Mouse (Mus musculus): ENCODE measurements around the gene Pde2a.
"Not testable (repeated sequence)": the region's sequence is repeated elsewhere in the genome, so short reads cannot be mapped to it uniquely, and the experiment has no call there.

The Pde2a gene

DNA sequence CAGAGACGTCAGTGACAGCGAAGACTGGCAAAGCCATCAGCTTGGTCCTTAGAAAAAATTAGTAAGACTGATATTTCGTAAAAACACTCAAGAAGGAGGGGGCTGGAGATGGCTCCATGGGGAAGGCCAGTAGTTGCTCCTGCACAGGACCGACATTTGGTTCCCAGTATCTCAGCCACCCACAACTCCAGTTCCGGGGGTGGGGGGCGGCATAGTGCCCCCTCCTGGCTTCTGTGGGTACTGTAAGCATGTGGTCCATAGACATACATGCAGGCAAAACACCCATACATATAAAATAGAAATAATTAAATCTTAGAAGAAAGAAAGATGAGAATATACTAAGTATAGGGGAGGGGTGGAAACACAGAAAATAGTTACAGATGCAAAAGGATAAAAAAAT, 95.0 kb downstream of the Pde2a start:
- no peak for DNase-seq (ENCODE audit: low read depth)

DNA sequence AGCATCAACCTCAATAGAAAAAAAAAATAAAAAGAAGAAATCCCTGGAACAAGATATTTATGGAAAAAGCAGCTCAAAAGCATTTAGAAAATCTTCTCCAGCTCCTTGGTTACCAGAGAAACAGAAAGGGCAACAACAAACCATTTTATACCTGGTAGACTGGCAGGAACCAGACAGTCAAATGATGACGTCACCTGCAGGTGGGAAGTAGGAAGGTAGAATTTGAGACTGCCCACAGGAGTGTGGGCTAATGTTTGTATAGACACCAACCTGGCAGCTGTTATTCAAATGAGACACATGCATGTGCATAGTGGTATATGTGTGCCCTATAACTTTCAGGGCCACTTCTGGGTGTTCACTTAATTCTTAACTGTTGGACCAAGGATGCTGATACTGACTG, 100.2 kb downstream of the Pde2a start:
- DNase-seq (ENCODE audit: low read depth): no peak

DNA sequence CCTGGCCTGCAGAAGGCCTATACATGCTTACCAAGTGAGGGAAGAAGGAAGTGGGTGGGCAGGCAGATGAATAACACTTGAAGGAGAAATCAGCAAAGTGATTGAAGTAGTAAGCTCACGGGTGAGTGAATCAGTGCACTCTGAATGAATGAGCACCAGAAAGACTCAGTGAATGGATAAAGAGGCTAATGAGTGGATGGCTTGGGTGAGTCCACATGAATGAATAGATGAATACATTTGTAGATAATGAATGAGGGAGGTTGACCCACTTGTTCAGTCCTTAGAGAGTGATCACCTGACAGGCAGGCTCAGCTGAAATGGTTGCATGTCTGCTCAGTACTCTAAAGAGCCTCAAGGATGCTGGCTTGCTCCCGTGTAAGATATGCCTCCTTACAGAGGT, 101.7 kb downstream of the Pde2a start:
- DNase-seq (ENCODE audit: low read depth): no peak

DNA sequence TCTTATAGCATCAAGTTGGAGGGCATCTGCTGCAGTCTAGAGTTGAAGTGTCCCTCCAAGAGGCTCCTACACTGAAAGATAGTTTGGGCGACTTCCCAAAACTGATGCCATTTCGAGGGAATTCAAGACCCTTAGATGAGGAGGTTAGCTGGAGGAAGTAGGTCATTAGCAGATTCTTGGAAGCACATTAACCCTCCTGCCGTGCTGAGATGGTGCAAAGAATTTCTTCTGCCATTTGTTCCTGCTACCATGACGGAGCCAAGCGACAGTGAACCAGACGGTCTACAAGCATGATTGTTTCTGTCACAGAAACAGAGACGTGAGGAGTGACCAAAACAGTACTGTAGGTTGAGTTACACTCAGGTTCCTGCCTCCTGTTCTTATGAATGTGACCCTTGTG, 105.0 kb downstream of the Pde2a start:
- no peak for DNase-seq (ENCODE audit: low read depth)

DNA sequence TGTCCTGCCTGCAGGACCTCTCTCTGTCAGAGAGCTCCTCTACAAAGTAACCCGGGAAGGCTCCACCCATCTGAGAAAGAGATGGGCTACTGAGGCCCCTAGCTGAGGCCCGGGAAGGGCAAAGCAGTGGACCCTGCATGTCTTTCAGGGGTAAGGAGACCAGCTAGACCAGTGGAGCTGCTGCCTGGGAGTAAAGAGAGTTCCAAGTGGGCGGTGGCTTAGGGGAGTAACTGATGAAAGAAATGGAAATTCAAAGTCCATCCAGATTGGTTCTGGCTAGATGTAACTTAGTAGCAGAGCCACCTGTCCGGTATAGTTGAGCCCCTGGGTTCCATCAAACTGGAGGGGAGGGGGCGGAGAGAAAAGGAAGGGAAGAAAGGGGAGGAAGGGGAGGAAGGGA, 112.9 kb downstream of the Pde2a start:
- no peak for DNase-seq (ENCODE audit: low read depth)

DNA sequence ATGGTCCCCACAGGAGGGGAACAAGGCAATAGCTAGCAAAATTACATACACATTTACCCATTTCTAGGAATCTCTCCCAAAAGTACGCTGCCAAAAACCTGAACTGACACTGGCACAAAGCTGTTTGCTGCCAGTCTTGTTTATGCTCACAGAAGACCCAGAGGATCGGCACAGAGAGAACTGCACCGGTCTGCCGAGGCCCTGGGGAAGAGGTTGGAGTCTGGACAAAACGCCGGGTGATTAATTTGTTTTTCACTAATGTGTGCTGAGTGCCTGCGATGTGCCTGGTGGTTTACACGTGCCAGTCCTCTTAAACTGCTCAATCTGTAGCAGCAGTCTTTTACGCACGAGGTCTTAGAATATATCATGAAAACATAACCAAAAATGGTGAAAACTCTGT, 113.6 kb downstream of the Pde2a start:
- DNase-seq (ENCODE audit: low read depth): no peak

DNA sequence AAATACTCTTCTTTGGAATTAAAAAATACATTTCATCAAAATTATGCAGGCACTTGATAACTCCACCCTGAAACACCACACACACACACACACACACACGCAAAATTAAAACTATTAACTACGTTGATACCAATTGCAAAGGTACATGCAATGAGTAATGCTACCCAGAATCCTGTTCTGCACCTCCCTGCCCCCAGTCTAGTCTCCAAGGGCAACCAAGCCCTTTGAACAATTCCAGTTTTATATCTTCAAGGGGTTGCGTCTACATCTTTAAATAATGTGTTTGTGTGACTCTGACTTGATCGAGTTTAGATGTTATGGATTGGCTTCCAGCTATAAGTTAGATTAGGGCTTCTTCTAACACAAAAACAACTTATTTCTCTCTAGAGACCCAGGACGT, 114.0 kb downstream of the Pde2a start:
- no peak for DNase-seq (ENCODE audit: low read depth)

DNA sequence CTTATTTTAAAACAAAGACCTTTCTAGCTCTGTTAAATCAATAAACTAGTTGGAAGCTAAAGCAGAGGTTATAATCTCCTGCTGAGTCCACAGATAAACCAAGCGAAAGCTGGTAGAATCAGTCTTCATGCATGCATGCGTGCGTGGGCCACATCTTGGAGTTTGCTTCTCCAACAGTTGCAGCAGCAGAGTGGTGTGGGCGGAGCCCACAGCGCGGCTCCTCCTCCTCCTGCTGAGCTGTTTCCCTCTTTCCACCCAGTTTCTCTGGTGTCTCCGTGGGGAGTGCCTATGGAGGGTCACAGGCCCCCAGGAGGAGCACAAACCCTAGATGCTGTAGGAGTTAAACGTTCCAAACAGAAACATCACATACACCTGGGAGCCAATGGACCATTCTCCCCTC, 116.0 kb downstream of the Pde2a start:
- DNase-seq (ENCODE audit: low read depth): no peak

DNA sequence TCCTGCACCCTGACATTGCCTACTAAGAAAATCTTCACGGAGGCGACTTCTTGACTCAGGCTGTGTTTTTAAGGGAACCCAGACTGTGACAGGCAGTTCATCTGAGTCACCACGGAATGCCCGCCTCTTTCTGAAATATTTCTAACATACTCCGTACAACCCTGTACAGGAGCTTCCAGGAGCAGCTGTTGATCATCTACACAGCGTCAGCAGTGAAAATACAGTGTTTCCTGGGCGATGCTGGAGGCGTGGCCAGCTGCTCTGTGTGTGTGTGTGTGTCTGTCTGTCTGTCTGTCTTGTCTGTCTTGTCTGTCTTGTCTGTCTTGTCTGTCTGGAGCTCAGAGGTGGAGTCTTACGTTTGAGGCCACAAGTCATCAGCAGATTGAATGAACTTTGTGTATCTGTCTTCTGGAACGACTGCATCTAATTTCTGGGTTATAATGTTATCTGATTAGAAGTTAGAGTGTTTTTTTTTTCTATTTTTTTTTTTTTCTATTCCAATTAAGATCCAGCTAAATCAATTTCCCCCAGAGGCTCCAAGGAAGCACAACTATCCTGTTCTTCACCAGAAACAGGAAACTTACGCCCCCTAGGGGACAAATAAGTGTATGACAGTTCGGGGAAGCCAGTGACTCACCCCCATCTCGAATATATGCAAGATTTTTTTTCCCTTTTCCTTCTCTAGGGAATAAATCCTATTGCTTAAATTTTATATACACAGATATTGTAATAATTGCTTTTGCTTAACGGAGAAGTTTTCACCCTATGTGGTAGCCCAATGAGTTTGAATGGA, 116.8 kb downstream of the Pde2a start:
- DNase-seq (ENCODE audit: low read depth): no peak

DNA sequence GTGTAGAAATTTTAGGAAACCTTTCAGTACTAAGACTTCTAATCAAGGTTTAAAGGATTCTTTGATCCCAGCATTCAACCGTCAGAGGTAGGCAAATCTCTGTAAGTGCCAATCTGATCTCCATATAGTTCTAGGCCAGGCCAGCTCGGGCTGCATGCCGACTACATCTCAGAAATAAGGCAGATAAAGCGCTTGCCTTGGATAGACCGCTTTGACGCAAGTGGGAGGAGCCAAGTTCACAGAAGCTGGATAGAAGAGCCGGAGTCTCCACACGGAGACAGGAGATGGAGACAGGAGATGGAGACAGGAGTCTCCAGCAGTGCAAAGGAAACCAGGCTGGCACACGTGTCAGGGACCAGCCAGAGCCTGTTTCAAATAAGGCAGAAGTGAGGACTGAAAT, 118.3 kb downstream of the Pde2a start:
- DNase-seq (ENCODE audit: low read depth): no peak

DNA sequence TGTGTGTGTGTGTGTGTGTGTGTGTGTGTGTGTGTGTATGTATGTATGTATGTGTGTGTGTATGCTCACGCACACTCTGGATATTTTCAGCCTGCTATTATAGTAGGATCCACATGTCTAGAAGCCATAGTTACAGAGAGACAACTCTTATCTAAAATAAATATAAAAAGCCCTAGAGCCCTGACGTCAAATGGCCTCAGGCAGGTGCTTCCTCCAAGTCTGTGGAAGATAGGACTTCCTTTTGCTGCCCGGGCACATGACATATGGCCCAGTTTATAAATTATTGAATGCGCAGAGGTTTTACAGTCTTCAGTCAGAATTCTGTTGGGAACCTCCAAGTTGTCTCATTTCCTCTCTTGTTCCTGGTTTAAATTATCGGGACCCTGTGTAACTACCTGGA, 119.2 kb downstream of the Pde2a start:
- no peak for DNase-seq (ENCODE audit: low read depth)

DNA sequence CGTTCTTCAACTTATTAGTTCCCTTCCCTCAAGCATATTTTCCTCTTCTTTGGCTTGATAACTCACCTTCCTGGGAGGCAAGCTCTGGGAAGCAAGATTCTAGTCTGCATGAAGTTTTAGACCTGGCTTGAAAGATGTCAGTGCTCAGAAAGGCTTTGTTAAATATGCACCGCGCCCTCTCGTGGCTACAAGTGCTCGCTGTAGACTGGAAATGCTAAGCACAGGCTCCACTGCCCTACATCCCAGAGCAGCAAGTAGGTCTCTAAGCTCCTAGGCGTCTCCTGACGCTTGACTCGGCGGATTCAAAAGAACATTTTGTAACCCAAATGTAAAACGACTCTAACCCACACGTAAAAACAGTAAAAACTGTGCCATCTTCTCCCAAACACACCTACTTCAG, 119.6 kb downstream of the Pde2a start:
- peak; percentile 51 for DNase-seq (ENCODE audit: low read depth)

DNA sequence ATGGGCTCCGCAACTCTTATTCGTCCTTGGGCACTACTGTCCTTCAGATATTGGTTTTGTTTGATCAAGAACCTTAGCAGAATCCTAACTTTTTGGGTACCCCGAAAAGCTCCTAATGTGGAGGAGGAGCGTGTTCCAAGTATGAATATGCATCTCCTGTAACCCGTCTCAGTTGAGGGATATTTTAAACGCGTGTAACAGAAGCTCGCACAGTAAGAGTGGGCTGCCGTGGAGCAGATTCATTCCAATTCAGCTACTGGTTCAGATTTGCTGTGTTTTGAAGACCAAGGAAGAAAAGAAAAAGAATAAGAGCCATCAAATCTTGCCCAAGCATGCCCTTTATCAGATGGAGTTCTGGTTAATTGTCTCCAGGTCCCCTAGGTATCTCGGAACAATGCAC, 120.2 kb downstream of the Pde2a start:
- no peak for DNase-seq (ENCODE audit: low read depth)

DNA sequence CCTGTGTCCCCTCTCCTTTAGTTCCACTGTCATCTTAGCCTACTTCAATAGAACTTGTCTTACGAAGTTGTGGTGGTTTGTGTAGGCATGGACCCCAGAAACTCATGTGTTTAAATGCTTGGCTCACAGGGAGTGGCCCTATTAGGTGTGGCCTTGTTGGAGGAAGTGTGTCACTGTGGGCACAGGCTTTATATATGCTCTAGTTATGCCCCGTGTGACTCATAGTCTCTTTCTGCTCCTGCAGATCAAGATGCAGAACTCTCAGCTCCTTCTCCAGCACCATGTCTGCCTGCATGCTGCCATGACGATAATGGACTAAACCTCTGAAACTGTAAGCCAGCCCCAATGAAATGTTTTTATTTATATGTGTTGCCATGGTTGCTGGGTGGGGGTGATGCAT, 126.2 kb downstream of the Pde2a start:
- no peak for DNase-seq (ENCODE audit: low read depth)

DNA sequence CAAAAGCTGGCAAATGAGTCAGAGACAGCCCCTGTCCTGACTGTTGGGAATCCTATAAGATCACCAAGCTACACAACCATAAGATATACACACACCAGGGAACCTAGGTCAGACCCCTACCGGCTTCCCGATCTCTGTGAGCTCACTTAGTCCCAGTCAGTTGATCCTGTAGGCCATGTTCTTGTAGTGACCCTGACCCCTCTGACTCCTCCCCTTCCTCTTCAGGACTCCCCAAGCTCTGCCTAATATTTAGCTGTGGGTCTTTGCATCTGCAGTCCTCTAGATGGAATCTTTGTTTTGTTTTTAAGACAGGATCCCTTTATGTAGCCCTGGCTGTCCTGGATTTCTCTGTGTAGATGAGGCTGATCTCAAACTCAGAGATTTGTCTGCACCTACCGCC, 127.8 kb downstream of the Pde2a start:
- no peak for DNase-seq (ENCODE audit: low read depth)

DNA sequence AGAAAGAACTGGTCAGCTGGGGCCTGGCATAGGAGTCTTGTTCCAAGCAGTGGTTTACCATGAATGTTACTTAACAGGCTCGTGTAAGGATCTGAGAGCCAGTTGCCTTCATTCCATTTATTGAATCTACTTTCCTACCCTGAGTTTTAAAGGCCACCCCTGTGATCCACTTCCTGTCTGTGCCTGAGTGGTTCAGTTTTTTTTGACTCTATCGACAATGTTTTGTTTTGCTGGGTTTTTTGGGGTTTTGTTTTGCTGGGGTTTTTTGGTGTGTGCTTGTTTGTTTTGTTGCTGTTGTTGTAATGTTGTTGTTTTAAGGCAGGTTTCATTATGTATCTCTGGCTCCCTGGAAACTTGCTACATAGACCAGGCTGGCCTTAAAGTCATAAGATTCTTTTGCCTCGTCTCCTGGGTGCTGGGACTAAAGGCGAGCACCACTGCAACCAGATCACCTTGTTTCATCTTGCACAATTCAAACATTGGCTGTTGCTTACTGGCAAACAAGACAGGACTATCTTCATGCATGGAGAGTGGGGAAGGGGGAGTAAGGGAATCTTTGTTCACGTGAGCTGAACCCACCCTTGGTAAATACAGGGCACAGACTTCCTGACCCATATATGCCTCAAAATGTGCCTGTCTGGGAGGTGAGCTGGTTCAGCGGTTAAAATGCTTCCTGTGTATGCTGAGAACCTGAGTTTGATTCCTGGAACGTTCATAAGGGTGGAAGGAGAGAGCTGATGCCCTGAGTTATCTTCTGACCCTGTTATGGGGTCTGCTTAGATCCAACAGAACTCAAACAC, 129.4 kb downstream of the Pde2a start:
- DNase-seq (ENCODE audit: low read depth): no peak

DNA sequence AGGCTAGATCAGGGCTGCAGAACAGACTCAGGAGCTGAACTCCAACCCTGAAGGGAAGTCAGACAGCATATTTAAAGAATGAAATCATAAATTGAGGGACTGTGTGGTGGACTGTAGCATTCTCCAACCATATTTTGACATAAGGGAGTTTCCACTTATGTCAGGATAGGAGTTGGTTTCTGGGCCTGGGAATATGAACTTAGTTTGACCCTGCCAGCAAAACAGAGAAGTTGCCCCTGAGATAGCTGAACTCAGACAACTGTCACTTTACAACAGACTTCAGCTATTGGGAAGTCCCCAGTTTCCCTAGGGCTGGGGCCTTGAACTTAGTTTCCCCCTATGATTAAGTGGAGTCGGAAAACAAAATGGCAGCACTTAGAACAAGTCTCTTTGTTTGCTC, 130.0 kb downstream of the Pde2a start:
- no peak for DNase-seq (ENCODE audit: low read depth)

DNA sequence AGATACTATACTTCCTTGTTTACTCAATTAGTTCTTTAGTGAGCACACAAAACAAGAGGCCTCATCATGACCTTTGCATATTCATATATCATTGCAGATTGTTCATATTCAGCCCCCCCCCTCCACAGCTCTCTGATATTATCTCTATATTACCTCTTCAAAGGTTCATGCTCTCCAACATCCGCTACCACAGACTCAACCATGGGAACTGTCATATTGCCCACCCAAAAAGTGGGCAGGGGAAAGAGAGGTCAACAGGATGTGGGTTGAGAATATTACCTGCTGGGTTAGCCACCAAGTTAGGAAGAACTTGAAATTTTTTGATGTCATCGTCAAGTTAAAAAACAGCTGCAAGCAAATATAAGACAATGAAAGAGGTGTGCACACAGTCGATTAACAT, 134.0 kb downstream of the Pde2a start:
- not testable (repeated sequence) for DNase-seq (ENCODE audit: low read depth)

DNA sequence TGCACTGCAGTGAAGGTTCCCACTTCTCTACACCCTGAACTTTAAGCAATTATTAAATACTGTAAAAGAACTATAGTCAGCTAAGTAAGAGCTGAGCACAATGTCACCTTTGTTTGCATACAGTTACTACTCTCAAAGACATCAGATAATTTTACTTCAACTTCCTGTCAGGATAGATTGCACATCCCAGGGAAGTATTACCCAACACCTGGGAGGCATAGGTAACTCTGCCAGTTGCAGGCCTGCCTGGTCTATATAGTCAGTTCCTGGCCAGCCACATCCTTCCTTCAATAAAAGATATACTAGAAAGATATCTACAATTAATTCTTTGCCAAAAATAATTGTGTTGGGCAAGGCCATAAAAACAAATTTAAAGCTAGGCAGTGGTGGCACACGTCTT, 135.9 kb downstream of the Pde2a start:
- DNase-seq (ENCODE audit: low read depth): no peak

DNA sequence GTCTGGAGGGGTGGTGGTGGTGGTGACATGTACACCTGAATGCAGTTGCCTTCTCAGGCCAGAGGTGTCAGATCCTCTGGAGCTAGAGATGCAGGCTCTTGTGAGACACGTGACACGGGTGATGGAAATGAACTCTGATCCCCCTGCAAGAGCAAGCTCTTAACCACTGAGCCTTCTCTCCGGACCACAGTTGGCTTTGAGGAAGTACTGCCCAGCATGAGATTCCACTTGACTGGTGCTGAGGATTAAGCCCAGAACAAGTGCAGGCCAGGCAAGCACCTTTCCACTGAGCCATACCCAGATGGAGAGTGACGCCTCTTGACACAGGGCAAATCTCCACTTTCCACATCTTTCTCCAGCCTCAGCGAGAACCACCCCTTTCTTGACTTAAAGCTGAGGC, 137.9 kb downstream of the Pde2a start:
- not testable (repeated sequence) for DNase-seq (ENCODE audit: low read depth)

All from c-Kit-positive CD71-negative TER-119-negative erythroid progenitor cells, embryonic 14.5 days (primary cell).